Mouse (Mus musculus): ENCODE results near the gene Adgrg1.

The Adgrg1 gene

DNA sequence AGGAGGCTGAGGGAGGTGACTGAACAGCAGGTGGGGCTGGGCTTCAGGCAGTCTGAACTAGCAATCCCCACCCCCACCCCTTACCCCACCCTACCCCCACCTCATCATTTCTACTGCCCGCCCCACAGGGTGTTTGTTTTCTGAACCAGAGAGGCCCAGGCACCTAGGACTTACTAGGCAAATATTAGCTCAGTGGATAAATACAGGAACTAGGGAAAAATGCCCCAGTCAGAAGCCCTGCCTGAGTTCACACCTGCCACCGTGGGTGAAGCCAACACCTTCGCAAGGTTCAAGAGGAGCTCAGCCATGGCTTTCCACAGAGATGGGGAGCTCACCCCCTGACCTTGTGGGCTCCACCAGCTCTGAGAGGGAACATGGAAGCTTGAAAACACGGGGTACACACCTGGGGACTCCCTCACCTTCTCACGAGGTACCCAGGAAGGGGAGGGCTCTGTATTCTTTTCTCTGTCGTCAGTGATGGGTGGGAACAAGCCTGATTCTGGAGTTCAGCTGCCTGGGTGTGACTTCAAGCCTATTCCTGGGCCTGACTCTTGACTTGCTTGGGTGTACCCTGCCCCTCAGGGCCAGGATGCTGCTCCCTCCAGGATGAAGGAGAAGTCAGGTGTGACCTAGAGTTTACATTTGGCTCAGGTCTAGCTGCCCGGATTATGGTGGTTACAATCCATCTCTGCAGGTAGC lies at the start of gene Adgrg1:
Adgrg1 (plus strand) TSS at position 285 of the 699 bp plus-strand sequence.
- DNase-seq (ENCODE audit: low spot score in 2 of 2): no peak

DNA sequence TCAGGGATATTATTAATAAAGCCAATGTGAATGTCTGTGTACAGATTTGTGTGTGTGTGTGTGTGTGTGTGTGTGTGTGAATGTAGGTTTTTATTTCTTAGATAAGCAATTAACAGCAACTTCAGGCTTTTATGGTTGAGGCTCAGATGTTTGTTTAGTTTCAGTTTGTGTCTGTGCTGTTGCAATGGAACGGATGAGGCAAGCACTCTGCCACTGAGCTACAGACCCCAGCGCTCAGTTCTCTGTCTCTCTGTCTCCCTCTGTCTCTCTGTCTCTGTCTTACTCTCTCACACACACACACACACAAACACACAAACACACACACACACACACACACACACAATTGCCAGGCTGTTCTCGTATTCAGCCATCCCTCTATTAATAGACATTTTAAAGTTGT lies 46.3 kb upstream of the Adgrg1 start:
- no peak for DNase-seq (ENCODE audit: low spot score in 2 of 2)

DNA sequence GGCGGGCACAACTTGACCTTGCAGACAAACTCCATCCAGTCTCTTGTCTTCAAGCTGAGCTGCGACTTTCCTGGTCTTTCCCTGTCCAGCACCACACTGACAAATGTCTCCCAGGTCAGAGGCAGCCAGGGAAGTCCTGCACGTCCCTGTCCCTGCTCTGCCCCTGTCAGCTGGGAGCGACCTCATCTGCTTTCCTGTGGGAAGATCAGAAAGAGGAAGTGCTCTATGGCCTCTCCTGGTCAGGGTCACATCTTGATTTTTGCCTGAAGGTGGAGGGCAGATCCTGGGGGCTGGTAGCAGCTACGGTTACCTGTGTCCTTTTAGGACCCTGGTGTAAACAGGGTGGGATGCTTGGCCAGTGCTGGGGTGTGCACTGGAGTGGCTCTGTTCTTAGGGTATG lies 40.6 kb upstream of the Adgrg1 start:
- DNase-seq (ENCODE audit: low spot score in 2 of 2): no peak

DNA sequence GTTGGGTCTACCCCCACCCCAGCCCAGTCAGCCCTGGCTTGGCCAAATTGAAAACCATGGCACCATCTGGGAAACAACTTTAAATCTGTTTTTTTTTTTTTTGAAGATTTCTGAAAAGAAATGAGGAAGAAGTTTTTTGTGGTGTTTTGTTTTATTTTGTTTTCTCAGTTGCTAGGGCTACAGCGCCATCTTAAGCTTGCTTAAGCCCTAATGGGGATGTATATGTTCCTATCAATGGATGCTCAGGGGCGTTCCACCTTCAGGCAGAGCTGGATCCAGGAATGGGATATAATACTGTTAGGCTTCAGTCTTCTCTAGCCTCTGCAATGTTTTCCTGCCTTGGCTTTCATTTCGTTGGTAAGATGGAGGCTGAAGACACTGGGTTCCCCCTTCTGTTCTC lies 39.4 kb upstream of the Adgrg1 start:
- no peak for DNase-seq (ENCODE audit: low spot score in 2 of 2)

DNA sequence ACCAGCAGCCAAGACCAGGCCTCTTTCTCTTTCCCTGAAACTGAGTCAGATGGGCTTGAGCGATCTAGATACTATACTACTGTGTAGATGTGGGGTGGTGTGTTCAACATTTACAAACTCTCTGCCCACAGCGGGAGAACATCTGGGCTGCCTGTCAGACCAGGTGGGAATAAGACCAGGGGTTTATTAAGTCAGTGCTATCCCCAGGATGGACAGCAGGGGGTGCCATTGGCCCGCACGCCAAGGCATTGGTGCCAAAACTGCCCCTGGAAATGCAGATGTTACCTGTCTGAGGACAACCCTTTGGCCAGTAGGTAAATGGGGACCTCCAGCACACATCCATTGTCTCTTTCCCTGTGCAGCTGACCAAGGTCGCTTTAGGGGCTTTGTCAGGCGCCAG lies 32.0 kb upstream of the Adgrg1 start:
- peak; percentile 51 to 58 for DNase-seq (ENCODE audit: low spot score in 2 of 2)

DNA sequence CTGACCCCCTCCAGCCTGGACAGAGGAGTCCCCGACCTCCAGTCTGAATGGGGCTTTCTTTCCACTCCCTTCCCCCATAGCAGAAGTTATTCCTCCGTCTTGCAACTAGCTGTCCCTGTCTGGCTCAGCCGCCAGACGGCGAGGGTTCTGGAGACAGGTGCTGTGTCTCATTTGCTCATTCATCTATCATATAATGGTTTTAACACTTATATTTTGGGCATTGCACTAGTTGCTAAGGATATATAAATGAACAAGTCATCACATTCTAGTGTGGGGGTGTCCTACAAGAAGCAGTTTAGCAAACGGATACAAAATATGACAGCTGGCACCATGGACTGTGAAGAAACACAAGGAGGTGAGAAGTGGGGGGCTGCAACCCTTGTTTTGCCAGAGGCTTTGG lies 29.4 kb upstream of the Adgrg1 start:
- DNase-seq (ENCODE audit: low spot score in 2 of 2): peak in 1 of 2 experiments; percentile 32

DNA sequence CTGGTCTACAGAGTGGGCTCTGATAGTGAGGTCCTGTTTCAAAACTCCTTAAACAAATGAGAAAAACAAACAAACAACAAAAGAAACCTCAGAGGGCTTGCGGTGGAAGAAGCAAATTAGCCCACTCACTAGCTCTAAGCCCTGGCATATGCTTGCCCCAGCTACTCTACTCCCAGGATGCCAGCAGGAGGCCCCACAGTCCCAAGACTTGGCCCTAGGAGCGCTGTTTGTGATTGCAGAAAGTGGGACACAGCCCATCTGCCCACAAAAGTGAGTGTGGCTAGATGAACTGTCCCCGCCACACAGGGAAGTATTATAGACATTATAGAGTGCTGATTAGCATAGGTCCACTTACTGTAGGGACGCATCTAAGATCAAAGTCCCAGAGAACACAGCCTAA lies 26.1 kb upstream of the Adgrg1 start:
- DNase-seq (ENCODE audit: low spot score in 2 of 2): no peak

DNA sequence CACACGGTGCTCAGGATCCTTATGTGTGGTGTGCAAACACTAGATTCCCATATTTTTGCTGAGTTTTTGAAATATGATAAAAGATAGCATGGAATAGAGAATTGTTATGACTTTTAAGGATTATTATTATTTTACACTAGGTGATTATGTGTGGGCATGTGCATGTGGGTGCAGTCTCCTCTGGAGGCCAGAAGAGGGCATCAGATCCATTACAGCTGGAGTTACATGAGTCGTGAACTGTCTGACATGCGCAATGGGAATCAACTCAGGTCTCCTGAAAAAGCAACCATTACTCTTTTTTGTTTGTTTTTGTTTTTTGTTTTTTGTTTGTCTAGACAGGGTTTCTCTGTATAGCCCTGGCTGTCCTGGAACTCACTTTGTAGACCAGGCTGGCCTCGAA lies 25.5 kb upstream of the Adgrg1 start:
- DNase-seq (ENCODE audit: low spot score in 2 of 2): no peak

DNA sequence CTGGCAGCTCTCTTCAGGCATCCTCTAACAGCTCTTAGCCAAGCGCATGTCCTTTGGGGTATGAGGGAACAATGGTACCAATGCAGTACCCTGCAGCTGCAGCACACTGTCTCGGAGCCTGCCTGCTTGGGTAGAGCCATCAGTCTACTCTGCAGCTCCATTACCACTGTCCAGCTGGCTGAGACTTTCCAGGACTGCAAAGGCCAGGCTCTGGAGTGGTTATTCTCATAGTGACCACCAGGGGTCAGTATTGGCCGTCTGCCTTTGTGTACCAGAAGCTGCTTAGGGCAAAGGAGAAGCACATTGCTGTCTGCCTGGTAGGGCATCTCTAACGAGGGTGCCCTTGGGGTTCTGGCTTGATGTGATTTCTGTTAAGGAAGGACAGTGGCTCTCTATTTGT lies 24.5 kb upstream of the Adgrg1 start:
- DNase-seq (ENCODE audit: low spot score in 2 of 2): peak; percentile 65 to 71

DNA sequence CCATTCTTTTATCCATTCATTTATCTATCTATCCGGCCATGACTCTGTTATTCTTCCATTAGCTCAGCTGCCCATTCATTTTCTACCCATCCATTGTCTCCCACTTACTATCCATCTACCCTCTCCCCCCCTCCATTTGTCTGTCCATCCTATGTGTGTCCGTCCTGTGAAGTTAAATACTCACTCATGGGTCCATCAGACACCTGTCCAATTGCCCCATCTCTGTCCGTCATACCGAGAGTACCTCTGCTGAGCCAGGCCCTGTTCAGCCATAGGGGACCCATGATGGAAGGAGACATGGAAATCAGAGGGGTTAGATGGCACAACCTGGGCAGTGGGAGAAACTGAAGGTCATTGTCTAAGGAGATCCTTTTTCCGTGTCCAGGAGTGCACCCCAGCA lies 24.1 kb upstream of the Adgrg1 start:
- no peak for DNase-seq (ENCODE audit: low spot score in 2 of 2)

DNA sequence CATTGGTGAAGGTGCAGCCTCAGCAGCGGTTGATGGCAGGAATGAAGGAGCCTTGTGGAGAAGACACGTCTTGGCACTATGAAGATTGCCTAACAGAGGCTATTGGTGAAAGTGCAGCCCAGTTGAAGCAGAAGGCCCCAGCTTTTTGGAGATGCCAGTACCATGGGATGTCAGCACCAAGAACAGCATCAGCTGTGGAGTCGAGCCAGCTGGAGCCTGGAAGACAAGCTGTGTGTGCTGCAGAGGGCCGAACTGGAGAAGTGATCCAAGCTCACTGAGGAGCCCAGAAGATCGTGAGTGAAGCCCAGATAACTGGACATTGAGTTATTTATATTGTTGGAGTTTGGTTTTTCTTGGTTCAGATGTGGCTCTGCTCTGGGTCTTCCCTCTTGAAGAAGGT lies 22.5 kb upstream of the Adgrg1 start:
- no peak for DNase-seq (ENCODE audit: low spot score in 2 of 2)

DNA sequence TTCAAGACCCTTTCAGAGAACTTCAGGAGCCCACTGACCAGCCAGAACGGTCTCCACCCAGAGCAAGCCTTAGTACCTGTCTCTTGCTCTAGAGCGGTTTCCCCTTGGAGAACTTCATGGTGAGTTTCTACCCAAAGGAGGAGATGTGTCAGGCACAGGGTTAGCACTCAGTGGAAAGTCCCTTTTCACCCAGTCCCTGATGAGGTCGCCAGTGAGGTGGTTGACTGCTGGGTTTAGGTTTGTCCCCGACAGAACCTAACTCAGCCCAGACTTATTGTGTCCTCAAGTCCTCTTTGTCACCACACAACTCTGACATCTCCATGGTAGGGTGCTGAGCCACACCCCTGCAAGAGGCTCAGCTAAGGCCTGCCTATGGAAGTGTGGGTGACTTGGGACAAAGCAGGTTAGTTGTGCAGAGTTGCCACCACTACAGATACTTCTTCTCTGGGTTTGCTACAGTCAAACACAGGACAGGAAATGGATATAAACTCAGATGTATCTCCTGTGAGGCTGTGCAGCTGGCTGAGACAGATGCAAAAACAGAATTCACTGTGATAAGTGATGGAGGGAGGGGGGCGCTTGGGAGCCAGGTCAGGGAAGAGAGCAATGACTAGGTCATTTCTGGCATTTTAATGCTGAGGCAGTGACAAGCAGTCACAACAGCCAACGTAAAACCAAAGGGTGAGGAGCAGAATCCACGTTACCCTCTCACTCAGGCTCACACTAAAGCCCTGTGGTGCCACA lies 20.8 kb upstream of the Adgrg1 start:
- no peak for DNase-seq (ENCODE audit: low spot score in 2 of 2)

DNA sequence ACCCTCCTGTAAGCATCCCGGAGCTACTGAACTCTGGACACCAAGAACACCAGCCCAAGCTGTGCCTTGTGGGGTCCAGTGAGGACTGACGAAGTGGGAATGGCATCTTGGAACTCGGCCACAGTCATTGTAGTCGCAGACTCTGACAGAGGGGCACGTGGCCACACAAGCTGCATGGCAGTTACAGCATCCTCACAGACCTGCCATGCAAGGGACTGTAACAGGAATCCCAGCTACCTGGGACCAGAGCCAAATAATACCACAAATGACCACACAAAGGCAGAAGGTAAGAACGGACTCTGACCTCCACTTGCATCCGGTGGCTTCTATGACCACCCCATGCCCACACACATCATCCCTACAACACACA lies 20.2 kb upstream of the Adgrg1 start:
- DNase-seq (ENCODE audit: low spot score in 2 of 2): no peak

DNA sequence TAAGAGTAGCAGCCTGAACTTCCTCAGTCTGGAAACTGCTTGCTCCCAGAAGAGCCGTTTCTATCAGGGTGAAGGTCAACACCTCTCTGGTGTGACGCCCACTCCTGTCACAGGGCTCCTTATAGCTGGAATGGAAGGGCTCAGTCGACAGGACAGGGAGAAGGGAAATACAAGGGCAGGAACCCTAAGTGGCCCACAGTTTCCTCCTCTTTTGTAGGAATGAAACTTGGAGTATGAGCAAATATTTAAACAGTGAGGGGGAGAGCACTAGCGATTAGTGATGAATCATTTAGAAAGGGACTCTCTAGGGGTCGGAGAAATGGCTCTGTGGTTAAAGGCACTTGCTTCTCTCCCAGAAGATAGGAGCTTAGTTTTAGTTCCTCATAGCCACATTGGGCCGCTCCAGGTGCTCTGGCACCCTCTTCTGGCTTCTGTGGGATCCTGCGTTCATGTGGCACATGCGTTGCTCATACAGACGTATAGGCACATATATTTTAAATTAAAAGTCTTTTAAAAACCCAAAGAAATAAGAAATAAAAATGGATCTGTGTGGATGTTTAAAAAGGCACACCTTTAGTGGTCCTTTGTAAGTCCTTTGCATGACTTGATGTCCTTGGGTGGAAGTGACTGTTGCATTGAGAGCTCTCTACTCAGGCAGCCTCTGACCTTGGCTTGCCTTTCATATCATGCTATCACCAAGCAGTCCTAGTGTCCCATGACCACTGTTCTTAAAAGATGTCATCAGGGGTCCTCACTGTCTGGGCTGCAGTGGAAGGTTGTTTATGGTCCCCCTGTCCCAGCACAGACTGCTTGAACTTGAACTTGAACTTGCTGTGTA lies 19.4 kb upstream of the Adgrg1 start:
- DNase-seq (ENCODE audit: low spot score in 2 of 2): no peak

DNA sequence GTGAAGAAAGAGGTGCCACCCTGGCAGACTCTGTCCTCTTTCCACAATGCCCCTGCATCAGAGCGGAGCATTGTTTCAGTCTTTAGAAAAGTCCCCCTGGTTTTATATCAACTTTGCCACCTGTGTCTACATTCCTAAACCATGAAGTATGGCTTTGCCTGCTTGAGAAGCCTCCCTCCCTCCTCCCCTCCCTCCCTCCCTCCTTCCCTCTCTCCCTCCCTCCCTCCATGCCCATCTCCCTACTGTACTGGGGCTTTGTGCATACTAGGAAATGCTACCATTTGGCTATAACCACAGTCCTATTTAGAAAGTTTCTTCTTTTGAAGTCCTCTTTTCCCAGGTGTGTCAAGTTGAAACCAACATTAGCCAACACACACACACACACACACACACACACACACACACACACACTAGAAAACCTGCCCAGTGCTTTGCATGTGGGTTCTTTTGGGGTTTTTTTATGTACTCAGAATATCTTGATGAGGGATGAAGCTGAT lies 18.4 kb upstream of the Adgrg1 start:
- DNase-seq (ENCODE audit: low spot score in 2 of 2): no peak

DNA sequence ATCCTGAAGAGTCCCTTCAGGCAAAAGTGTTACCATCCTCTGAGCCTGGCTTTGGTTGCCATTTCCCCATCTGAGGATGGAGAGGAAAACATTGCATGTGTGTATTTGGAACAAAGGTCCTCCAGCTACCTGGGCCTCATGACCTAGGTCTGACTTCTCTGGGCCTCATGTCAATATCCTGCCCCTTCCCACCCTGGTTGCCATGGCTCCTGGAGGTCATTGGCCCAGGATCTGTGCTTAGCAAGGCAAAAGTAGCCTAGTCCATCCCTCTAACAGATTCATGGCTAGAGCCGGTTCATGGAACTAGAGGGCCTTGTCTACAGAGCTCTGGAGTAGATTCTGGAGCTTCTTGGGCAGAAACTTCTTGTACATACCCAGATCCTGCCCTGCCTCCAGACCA lies 12.3 kb upstream of the Adgrg1 start:
- no peak for DNase-seq (ENCODE audit: low spot score in 2 of 2)

DNA sequence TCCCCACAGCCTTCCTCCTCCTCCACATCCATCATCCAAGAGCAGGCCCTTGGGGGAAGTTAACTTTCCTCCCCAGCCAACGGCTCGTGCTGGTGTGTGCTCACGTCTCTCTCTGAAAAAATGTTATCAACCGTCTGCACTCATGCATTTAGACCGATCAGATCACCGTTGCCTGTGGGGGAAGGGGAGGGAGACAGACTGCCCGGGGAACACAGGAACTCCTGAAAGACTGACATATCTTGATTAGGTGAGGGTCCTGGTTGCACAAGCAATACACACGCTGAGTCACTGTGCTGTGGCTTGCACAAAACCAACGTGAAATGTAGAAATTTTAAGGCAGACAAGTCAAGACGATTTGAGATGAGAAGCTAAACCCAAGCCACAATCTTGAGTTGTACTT lies 9.7 kb upstream of the Adgrg1 start:
- DNase-seq (ENCODE audit: low spot score in 2 of 2): no peak

DNA sequence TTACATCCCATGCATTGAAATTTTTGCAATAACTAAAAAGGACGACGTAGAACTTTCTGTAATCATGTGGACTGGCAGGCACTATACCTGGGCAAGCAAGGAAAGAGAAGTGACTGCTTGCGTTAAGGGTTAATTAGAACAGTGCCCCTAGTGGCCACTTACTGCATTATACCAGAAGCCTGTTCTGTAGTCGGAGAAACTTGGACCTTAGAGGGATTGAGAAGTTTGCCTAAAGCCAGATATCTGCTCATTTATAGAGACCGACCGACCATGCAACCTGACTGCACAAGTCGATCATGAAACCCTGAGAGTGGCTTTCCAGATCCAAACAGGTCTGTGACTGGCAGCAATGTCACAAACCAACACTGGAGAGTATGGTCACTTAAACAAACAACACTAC lies 8.0 kb upstream of the Adgrg1 start:
- DNase-seq (ENCODE audit: low spot score in 2 of 2): no peak

DNA sequence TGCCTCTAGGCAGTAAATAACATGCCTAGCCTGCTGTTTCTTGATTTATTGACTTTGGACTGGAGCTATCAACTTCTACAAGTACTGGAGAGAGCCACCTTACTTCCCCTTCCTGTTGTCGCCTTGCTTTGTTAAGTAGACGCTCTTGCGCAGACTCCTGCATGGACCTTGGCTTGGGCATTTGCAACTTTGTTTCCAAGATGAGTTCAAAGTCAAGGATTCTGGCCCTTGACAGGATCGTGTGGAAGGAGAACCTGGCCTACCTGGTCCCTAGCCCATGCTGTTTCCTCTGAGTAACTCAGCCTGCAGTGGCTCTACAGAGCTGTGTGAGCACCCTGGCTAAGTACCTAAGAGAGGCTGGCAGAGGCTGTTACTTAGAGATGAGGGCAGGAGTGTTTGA lies 7.5 kb upstream of the Adgrg1 start:
- DNase-seq (ENCODE audit: low spot score in 2 of 2): no peak

DNA sequence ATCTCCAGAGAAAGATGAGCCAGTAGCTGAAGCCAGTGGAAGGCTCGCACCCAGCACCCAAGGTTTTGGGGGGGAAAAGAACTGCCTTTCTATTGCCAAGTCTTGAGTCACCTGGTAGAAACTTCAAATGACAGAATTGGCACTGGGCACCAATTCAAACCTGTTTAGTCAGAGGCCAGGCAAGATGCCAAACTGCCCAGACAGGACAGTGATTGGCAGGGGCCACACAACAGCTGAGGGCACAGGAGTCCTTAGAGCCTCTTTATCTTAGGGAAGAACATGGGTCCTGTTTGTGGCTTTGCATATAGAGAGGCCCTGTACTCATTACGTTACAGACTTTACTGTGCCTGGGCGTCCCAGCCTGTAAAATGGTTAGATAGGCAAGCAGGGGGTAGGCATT lies 7.0 kb upstream of the Adgrg1 start:
- no peak for DNase-seq (ENCODE audit: low spot score in 2 of 2)

DNA sequence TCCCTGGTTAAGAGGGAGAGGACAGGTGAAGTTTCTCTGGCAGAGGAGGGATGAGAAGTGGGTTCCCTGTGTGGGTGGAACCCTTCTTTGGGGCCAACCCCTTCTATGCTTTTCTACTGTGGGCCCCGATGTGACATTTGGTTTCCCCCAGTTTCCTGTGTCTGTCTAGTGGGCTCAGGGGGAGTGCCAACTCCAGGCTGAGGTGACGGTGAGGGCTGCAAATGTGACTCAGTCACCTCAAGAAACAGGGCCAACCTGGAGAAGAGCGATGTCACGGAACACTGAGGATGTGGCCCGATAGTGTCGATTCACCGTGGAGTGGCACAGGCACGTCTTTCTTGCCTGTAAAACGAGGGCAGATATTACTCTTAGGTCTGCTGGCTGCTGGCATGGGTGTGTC lies 1.3 kb upstream of the Adgrg1 start:
- DNase-seq (ENCODE audit: low spot score in 2 of 2): no peak

DNA sequence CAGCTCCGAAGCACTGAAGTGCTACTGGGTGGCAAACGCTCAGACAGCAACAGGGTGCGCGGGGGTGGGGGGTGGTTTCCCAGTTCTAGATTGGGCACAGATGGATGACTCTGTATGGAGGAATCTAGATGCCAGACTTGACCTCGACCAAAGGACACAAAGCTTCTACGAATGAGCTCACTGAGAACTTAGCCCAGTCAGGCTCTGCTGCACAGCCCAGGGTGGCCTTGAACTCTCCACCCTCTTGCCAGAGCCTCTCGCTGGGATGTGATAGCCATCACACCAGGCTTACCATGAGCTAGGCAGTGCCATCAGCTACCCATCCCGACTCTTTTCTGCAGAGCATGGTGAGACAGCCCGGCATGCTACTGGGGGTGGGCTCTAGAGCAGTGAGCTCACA lies 765 bp upstream of the Adgrg1 start:
- no peak for DNase-seq (ENCODE audit: low spot score in 2 of 2)
